8 mouse cellular contexts compared by ENCODE assay signal in the genomic region with DNA sequence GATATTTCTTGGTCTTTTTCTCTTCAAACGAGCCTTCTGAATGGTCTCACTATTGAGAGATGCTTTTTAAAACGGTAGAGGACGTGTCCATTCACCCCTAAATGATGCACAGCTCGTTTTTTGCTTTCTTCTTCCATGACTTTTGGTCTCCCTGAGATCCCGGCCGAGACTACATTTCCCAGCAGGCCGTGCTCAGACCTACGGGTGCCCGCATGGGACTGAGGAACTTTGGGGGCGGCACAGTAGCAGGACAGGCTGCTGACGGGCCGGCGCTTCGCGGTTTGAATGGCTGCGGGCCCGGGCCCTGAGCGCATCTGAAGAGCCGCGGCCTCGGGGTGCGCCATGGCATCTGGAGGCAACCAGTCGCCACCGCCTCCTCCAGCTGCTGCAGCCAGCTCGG. TPM values are rescaled to one million over a fixed set of nuclear protein-coding genes. Genes with fewer than 3 reads are reported as not detected.
A peak's percentile ranks its signal among the peaks of the same experiment; 100 is the strongest.
DNase-seq lines count a peak whose midpoint lies in the region; ATAC-seq lines count a peak whose summit lies in the region.

A gene (plus strand): TSS at position 224 of the 400 bp plus-strand sequence.

- intact Hi-C loops in gastrocnemius, postnatal 14 days (cut with DNase I; ENCODE audit: low total_unique reads), result no loop called here
- intact Hi-C loops in left cerebral cortex, postnatal 10 days (cut with DNase I), result no loop called here

- peak; percentile 75 for ATAC-seq in inflammation-experienced regulatory T-cells, adult 6 months
- ATAC-seq in megakaryocyte-erythroid progenitor cell, adult 5-6 weeks (replicated peaks; ENCODE audit: low FRiP score, low TSS enrichment, poor library complexity, severe bottlenecking), result peak; percentile 90

- DNase-seq in adrenal gland, adult (ENCODE audit: inconsistent age in 2 of 2, low spot score in 1 of 2), result peak; percentile 96 to 99
- peak; percentile 98 for DNase-seq in embryo, embryonic 10.5 days (ENCODE audit: low spot score)
- DNase-seq in gastrocnemius, postnatal 14 days, result peak; percentile 95
- peak; percentile 94 to 96 for DNase-seq in left cerebral cortex, postnatal 10 days (ENCODE audit: extremely low spot score in 1 of 2, low spot score in 2 of 2)
- DNase-seq in right cerebral cortex, postnatal 25 days, result peak; percentile 97
- peak; percentile 92 to 94 for DNase-seq in urinary bladder, postnatal 4 days (ENCODE audit: low spot score in 2 of 2)

RNA-seq across cellular contexts. Expression of the gene that starts here (rescaled TPM):
- 10 to 100 TPM; 18.6 to 23.8 TPM for total RNA-seq in gastrocnemius, postnatal 14 days (2021)
- polyA plus RNA-seq in inflammation-experienced regulatory T-cells, adult 6 months (2017; shearing (Covaris generic)), result 100 to 1,000 TPM in 2 of 3 experiments, 10 to 100 TPM in 1; 95.6 to 217 (median 139) TPM
- 10 to 100 TPM; 28.7 to 32.0 TPM for total RNA-seq in left cerebral cortex, postnatal 10 days (2021)
- total RNA-seq in megakaryocyte-erythroid progenitor cell, adult 5-6 weeks (2014; fragmentation: Nextera tagmentation), result 38.9 and 65.8 TPM in 2 replicates
- 64.4 and 75.3 TPM in 2 replicates for total RNA-seq in megakaryocyte-erythroid progenitor cell, adult 5-6 weeks (2017)

Comparison
In these comparisons a context has a peak if more than half of its experiments do, and no peak if none do; other contexts are left out.
1. Peak in every context shown above with its lines: DNase-seq and ATAC-seq.